Mouse (Mus musculus): ENCODE data around the gene Cd59b. TPM values are rescaled to one million over a fixed set of nuclear protein-coding genes. Genes with fewer than 3 reads are reported as not detected.
"Not testable (repeated sequence)": the region's sequence is repeated elsewhere in the genome, so short reads cannot be mapped to it uniquely, and the experiment has no call there.

Gene Cd59b
- polyA plus RNA-seq, 1 experiment: not detected

DNA sequence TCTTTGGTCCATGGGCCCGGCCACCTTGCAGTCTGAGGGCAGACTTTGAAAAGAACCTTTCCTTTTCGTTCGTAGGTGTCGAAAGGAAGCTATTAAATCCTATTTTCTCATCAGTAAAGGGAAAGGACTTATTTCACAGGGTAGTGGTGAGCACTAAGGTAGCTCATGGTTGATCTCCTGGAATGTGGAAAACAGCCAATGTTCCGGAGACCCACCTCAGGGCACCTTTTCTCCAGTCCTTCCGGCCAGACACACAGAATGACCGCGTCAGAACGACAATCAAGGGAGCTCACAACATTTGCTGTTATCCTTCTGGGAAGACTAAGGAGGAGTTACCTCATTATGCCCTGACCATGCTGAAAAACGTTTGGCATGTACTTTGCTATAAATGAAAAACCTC, 26.6 kb downstream of the Cd59b start:
- H3K4me3 ChIP-seq (ENCODE audit: insufficient read depth, poor library complexity, severe bottlenecking): no peak overlapping the region
- peaks cover 7% of the 10 kb centered on the region for H3K27me3 ChIP-seq (ENCODE audit: control insufficient read depth, insufficient read depth, insufficient read length)
- no peak for TF ChIP-seq MAX (IDR thresholded peaks at IDR 0.05)
- no peak for TF ChIP-seq MYOG (IDR thresholded peaks at IDR 0.05; ENCODE audit: control insufficient read depth, extremely low read depth, insufficient read length)
- TF ChIP-seq CEBPB (IDR thresholded peaks at IDR 0.05; ENCODE audit: low read depth): no peak
- no peak for TF ChIP-seq MYOD1 (IDR thresholded peaks at IDR 0.05; ENCODE audit: control insufficient read depth, insufficient read length, low read depth)
- TF ChIP-seq CTCF (IDR thresholded peaks at IDR 0.05; ENCODE audit: control insufficient read depth, insufficient read depth, insufficient read length): no peak
- TF ChIP-seq USF1 (IDR thresholded peaks at IDR 0.05; ENCODE audit: low read depth): no peak
- no peak for TF ChIP-seq FOSL1 (IDR thresholded peaks at IDR 0.05; ENCODE audit: insufficient read depth, low read length, poor library complexity, severe bottlenecking)
- H3K79me3 ChIP-seq (ENCODE audit: low read depth): no peaks in the 10 kb centered on the region
- no peaks in the 10 kb centered on the region for H3K79me2 ChIP-seq (ENCODE audit: control insufficient read depth, insufficient read depth)
- H3ac ChIP-seq (ENCODE audit: control insufficient read depth, insufficient read length, low read depth): no peak overlapping the region
- H3K36me3 ChIP-seq (ENCODE audit: control insufficient read depth, insufficient read depth): no peaks in the 10 kb centered on the region

DNA sequence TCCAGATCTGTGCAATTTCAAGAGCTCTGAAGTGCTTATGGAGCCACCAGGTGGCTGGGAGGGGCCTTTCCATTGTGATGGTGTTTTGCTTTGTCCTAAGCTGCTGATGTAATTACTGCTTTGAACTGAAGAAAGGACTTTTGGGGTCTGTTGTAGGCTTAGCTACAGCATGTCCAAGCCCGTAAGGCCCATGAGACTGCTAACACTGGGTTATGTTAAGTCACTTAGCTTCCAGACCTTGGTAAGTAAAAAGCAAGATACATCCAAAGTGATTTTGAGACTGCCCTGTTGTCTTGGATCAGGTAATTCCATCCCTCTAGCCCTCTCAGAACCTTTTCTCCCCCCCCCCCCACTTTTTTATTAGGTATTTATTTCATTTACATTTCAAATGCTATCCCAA, 27.1 kb downstream of the Cd59b start:
- not testable (repeated sequence) for H3K4me3 ChIP-seq (ENCODE audit: insufficient read depth, poor library complexity, severe bottlenecking); H3K79me3 ChIP-seq (ENCODE audit: low read depth); H3K79me2 ChIP-seq (ENCODE audit: control insufficient read depth, insufficient read depth); H3K27me3 ChIP-seq (ENCODE audit: control insufficient read depth, insufficient read depth, insufficient read length); H3ac ChIP-seq (ENCODE audit: control insufficient read depth, insufficient read length, low read depth); H3K36me3 ChIP-seq (ENCODE audit: control insufficient read depth, insufficient read depth)

GRCm38 (mm10) chr2:104097396-104097795, 27.7 kb downstream of the Cd59b start:
- H3K27me3 ChIP-seq (ENCODE audit: control insufficient read depth, insufficient read depth, insufficient read length); H3K4me3 ChIP-seq (ENCODE audit: insufficient read depth, poor library complexity, severe bottlenecking); H3ac ChIP-seq (ENCODE audit: control insufficient read depth, insufficient read length, low read depth); H3K36me3 ChIP-seq (ENCODE audit: control insufficient read depth, insufficient read depth); H3K79me2 ChIP-seq (ENCODE audit: control insufficient read depth, insufficient read depth); H3K79me3 ChIP-seq (ENCODE audit: low read depth): not testable (repeated sequence)

DNA sequence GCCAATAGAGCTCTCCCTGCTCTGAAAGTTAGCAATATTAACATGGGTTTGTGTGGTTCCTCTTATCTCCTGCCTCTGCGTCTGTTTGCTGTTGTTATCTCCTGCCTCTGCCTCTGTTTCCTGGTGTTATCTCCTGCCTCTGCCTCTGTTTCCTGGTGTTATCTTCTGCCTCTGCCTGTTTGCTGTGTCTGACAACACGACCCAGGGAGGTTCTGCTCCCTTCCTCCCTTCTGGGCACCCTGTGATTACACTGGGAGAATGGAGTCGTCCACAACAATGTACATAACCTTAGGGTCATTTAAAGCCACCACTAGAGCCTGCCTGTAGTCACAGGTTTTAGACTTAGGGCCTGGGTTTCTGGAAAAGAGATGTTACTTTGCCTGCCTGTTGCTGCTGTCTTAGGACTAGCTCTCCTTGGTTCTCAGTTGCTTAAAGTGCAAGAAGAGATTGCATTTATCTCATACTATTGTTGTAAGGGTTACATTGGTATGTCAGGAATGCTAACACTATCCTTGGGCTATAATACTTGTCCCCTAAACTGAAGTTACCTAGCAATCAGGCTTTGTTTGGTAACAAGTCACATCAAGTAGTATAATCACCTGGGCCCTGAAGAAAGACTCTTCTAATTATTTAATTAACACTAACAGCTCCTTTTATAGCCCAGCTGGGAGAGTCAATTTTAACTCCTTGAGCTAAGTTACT, 29.0 kb downstream of the Cd59b start:
- no peak overlapping the region for H3K4me3 ChIP-seq (ENCODE audit: insufficient read depth, poor library complexity, severe bottlenecking)
- H3K36me3 ChIP-seq (ENCODE audit: control insufficient read depth, insufficient read depth): no peaks in the 10 kb centered on the region
- no peaks in the 10 kb centered on the region for H3K79me3 ChIP-seq (ENCODE audit: low read depth)
- no peaks in the 10 kb centered on the region for H3K27me3 ChIP-seq (ENCODE audit: control insufficient read depth, insufficient read depth, insufficient read length)
- no peak overlapping the region for H3ac ChIP-seq (ENCODE audit: control insufficient read depth, insufficient read length, low read depth)
- TF ChIP-seq MYOD1 (IDR thresholded peaks at IDR 0.05; ENCODE audit: control insufficient read depth, insufficient read length, low read depth): no peak
- TF ChIP-seq MYOG (IDR thresholded peaks at IDR 0.05; ENCODE audit: control insufficient read depth, extremely low read depth, insufficient read length): no peak
- no peak for TF ChIP-seq MAX (IDR thresholded peaks at IDR 0.05)
- TF ChIP-seq USF1 (IDR thresholded peaks at IDR 0.05; ENCODE audit: low read depth): no peak
- no peak for TF ChIP-seq CEBPB (IDR thresholded peaks at IDR 0.05; ENCODE audit: low read depth)
- no peak for TF ChIP-seq FOSL1 (IDR thresholded peaks at IDR 0.05; ENCODE audit: insufficient read depth, low read length, poor library complexity, severe bottlenecking)
- no peak for TF ChIP-seq CTCF (IDR thresholded peaks at IDR 0.05; ENCODE audit: control insufficient read depth, insufficient read depth, insufficient read length)
- no peaks in the 10 kb centered on the region for H3K79me2 ChIP-seq (ENCODE audit: control insufficient read depth, insufficient read depth)

DNA sequence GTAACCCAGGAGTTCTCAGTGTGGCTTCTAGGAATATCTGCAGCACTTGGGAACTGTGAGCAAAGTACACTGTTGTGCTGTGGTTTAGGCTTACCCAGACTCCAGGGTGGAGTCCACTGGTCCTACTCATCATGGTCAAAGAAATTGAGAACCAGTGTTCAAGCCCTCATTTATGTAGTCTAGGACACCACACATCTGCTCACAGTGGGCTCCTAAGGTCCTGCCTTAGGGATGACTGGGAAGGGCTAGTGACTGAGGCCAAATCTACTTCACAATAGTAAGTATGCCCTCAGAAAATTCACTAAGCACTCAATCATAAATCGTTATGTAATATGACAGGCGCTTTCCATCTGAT, 29.6 kb downstream of the Cd59b start:
- Histone ChIP-seq H3K36me3 (ENCODE audit: control insufficient read depth, insufficient read depth) (no peaks in the 10 kb centered on the region), H3K4me3 (ENCODE audit: insufficient read depth, poor library complexity, severe bottlenecking) (no peak overlapping the region), H3K79me2 (ENCODE audit: control insufficient read depth, insufficient read depth) (no peaks in the 10 kb centered on the region), H3ac (ENCODE audit: control insufficient read depth, insufficient read length, low read depth) (no peak overlapping the region), H3K79me3 (ENCODE audit: low read depth) (no peaks in the 10 kb centered on the region), H3K27me3 (ENCODE audit: control insufficient read depth, insufficient read depth, insufficient read length) (no peaks in the 10 kb centered on the region)
- TF ChIP-seq FOSL1 (IDR thresholded peaks at IDR 0.05; ENCODE audit: insufficient read depth, low read length, poor library complexity, severe bottlenecking): no peak
- no peak for TF ChIP-seq MYOD1 (IDR thresholded peaks at IDR 0.05; ENCODE audit: control insufficient read depth, insufficient read length, low read depth)
- TF ChIP-seq CTCF (IDR thresholded peaks at IDR 0.05; ENCODE audit: control insufficient read depth, insufficient read depth, insufficient read length): no peak
- no peak for TF ChIP-seq USF1 (IDR thresholded peaks at IDR 0.05; ENCODE audit: low read depth)
- TF ChIP-seq MYOG (IDR thresholded peaks at IDR 0.05; ENCODE audit: control insufficient read depth, extremely low read depth, insufficient read length): no peak
- TF ChIP-seq MAX (IDR thresholded peaks at IDR 0.05): no peak
- no peak for TF ChIP-seq CEBPB (IDR thresholded peaks at IDR 0.05; ENCODE audit: low read depth)

DNA sequence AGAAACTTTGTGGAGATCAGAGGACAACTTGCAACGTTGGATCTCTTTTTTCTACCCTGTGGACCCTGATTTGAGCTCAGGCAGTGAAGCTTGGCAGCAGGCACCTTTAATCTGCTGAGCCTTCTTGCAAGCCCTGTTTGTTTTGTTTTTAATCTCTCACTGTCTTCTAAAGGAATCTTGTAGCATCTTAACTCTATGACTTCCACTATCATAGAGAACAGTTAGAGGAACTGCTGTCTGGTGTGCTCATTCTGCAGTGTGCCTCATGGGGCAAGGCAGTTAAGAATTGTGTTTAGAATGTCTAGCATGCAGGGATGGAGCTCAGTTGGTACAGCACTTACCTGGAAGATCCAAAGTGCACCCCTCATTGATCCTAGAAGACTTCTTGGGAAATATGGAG, 30.3 kb downstream of the Cd59b start:
- Histone ChIP-seq H3K79me3 (ENCODE audit: low read depth) (no peaks in the 10 kb centered on the region), H3K36me3 (ENCODE audit: control insufficient read depth, insufficient read depth) (no peaks in the 10 kb centered on the region), H3K79me2 (ENCODE audit: control insufficient read depth, insufficient read depth) (no peaks in the 10 kb centered on the region), H3ac (ENCODE audit: control insufficient read depth, insufficient read length, low read depth) (no peak overlapping the region), H3K4me3 (ENCODE audit: insufficient read depth, poor library complexity, severe bottlenecking) (no peak overlapping the region), H3K27me3 (ENCODE audit: control insufficient read depth, insufficient read depth, insufficient read length) (no peaks in the 10 kb centered on the region)
- TF ChIP-seq MYOG (IDR thresholded peaks at IDR 0.05; ENCODE audit: control insufficient read depth, extremely low read depth, insufficient read length) (no peak), FOSL1 (IDR thresholded peaks at IDR 0.05; ENCODE audit: insufficient read depth, low read length, poor library complexity, severe bottlenecking) (no peak), USF1 (IDR thresholded peaks at IDR 0.05; ENCODE audit: low read depth) (no peak), CEBPB (IDR thresholded peaks at IDR 0.05; ENCODE audit: low read depth) (no peak), MYOD1 (IDR thresholded peaks at IDR 0.05; ENCODE audit: control insufficient read depth, insufficient read length, low read depth) (no peak), MAX (IDR thresholded peaks at IDR 0.05) (no peak), CTCF (IDR thresholded peaks at IDR 0.05; ENCODE audit: control insufficient read depth, insufficient read depth, insufficient read length) (no peak)

Data from C2C12 (cell line).